Mouse (Mus musculus) bone marrow macrophage, adult 2 months (primary cell): ENCODE measurements around the gene Zfp526.

Experiments used
- CTCF ChIP-seq: IDR thresholded peaks from 2 replicates; pipeline ENCODE4 v1.5.1; 2012; ENCODE audit warnings: low read depth, mild to moderate bottlenecking, low read length, moderate library complexity
- POLR2A ChIP-seq: IDR thresholded peaks from 2 replicates; pipeline ENCODE4 v1.6.1; 2012; ENCODE audit warnings: mild to moderate bottlenecking, low read depth, low read length, borderline replicate concordance

DNA sequence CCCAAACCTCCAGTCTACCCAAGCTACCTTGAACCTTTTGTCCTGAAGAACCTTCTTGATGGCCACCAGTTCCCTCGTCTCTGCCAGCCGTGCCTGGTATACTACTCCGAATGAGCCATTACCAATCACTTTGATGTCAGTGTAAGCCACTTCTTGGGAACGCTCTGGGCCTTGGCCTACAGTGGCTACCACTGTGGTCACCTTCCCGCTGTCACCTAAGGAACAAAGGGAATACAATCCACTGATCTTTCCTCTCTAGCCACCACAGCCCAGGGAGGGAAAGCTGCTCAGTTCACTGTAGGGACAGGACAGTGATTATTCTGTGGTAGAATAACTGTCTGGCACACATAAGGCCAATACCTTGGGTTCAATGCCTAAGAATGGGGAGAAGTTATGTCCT, 14.3 kb downstream of the Zfp526 start:
- no peak for TF ChIP-seq CTCF
- no peak for TF ChIP-seq POLR2A
